Mouse (Mus musculus) embryonic facial prominence, embryonic 12.5 days (tissue): ENCODE measurements at regions not wholly inside any gene's neighbourhood (a gene's known extent, or its start where the extent isn't known, plus 50 kb on each side); places are given as distances from the start of the nearest gene placed in this dataset.

Source experiments
- ATAC-seq: fragments of 200-750 bp; cut with Nextera tagmentation; 2 replicates; pipeline ENCODE4 v1.8.0; 2017; ENCODE audit not compliant: insufficient number of reproducible peaks, insufficient read depth, low FRiP score, low TSS enrichment
- H3K27ac ChIP-seq: fragments of 300-500 bp; sonication (generic); 2 replicates; pipeline ENCODE4 v1.5.1; 2016; ENCODE audit warnings: mild to moderate bottlenecking
- H3K27me3 ChIP-seq: fragments of 300-500 bp; sonication (generic); 2 replicates; pipeline ENCODE4 v1.6.1; 2016; ENCODE audit warnings: mild to moderate bottlenecking, moderate library complexity
- H3K36me3 ChIP-seq: fragments of 300-500 bp; sonication (generic); 2 replicates; pipeline ENCODE4 v1.6.1; 2016; ENCODE audit warnings: mild to moderate bottlenecking
- H3K4me1 ChIP-seq: fragments of 300-500 bp; sonication (generic); 2 replicates; pipeline ENCODE4 v1.6.1; 2016
- H3K4me2 ChIP-seq: fragments of 300-500 bp; sonication (generic); replicated peaks from 2 replicates; pipeline ENCODE4 v1.6.1; 2016; ENCODE audit warnings: mild to moderate bottlenecking, moderate library complexity
- H3K4me3 ChIP-seq: fragments of 300-500 bp; sonication (generic); 2 replicates; pipeline ENCODE4 v1.5.1; 2016; ENCODE audit warnings: mild to moderate bottlenecking
- H3K9ac ChIP-seq: fragments of 300-500 bp; sonication (generic); 2 replicates; pipeline ENCODE4 v1.6.1; 2016; ENCODE audit warnings: mild to moderate bottlenecking, moderate library complexity
- H3K9me3 ChIP-seq: fragments of 300-500 bp; sonication (generic); 2 replicates; pipeline ENCODE4 v1.6.1; 2016; ENCODE audit warnings: mild to moderate bottlenecking, moderate library complexity
- WGBS: fragments of 180-500 bp; shearing (Covaris S2); methylation state at CpG from one replicate; pipeline ENCODE4 v1.1.7; 2016; 5-methylcytosine and 5-hydroxymethylcytosine counted together

GRCm38 (mm10) chr6:67128503-67129463 is 91.5 kb upstream of the Gadd45a start:
- no peaks in the 10 kb centered on the region for H3K4me1 ChIP-seq
- H3K4me3 ChIP-seq = no peak overlapping the region
- no peak overlapping the region for H3K4me2 ChIP-seq
- H3K36me3 ChIP-seq = no peaks in the 10 kb centered on the region
- H3K9ac ChIP-seq = no peak overlapping the region
- no peak for ATAC-seq
- H3K27ac ChIP-seq = no peak overlapping the region
- H3K9me3 ChIP-seq = no peaks in the 10 kb centered on the region
- WGBS = 63% methylated on average over 16 of the region's 16 CpGs
- H3K27me3 ChIP-seq = no peaks in the 10 kb centered on the region

DNA sequence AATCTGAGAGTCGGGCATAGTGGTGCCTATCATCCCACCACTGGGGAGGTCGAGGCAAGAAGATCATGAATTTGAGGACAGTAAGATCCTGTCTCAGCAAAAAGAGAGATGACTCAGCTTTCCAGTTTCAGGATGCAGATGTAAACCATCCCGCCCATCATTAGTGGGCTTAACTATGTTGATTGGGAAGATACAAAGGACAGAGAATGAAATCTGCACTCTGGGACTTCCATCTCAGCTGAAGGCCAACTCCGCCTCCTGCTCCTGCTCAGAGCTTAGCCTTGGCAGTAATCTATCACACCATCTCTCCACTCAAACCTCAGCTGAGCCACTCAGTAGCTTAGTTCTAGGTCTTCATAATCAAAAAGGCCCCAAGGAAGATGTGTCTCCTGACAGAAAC is 90.5 kb upstream of the Gadd45a start:
- 88% methylated on average over 4 of the region's 4 CpGs for WGBS
- no peak overlapping the region for H3K4me3 ChIP-seq
- H3K9ac ChIP-seq = no peak overlapping the region

DNA sequence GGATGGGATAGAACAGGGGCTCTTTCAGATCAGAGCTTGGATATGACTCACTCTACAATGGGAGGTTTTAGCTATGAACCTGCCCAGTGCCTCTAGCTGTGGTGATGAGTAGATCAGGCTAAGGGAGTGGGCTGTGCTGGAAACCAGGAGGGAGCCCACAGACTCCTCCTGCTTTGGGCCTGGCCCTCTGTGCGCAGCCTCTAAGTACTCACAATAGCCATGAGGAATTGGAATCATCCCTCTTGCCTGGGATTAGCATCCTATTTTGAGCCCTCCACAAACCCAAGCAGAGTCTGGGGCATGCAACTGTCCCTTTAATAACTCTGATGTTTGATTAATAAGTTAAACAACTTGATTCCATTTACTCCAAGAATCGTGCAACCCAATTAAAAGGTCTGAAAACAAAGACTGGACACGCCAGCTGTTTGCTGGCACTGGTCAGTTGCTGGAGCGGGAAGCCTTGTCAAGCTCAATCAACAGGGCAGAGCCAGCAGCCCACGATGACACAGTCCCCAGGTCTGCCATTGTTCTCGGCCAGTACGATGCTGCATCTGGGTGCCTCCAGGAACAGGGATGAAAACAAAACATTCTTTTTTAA is 88.6 kb upstream of the Gadd45a start:
- H3K36me3 ChIP-seq = no peaks in the 10 kb centered on the region
- H3K9ac ChIP-seq = no peak overlapping the region
- H3K4me2 ChIP-seq = no peak overlapping the region
- no peak overlapping the region for H3K4me3 ChIP-seq
- no peaks in the 10 kb centered on the region for H3K9me3 ChIP-seq
- H3K27ac ChIP-seq = no peak overlapping the region
- H3K4me1 ChIP-seq = no peaks in the 10 kb centered on the region
- H3K27me3 ChIP-seq = no peaks in the 10 kb centered on the region
- WGBS = 68% methylated on average over 7 of the region's 7 CpGs
- ATAC-seq = no peak; the same call in 1 of the 2 replicates

More for the DNA sequence above, 90.5 kb upstream of the Gadd45a start:
- H3K4me1 ChIP-seq = no peaks in the 10 kb centered on the region
- H3K27ac ChIP-seq = no peak overlapping the region
- no peaks in the 10 kb centered on the region for H3K36me3 ChIP-seq
- H3K4me2 ChIP-seq = no peak overlapping the region
- H3K27me3 ChIP-seq = no peaks in the 10 kb centered on the region
- ATAC-seq = no peak
- H3K9me3 ChIP-seq = no peaks in the 10 kb centered on the region

DNA sequence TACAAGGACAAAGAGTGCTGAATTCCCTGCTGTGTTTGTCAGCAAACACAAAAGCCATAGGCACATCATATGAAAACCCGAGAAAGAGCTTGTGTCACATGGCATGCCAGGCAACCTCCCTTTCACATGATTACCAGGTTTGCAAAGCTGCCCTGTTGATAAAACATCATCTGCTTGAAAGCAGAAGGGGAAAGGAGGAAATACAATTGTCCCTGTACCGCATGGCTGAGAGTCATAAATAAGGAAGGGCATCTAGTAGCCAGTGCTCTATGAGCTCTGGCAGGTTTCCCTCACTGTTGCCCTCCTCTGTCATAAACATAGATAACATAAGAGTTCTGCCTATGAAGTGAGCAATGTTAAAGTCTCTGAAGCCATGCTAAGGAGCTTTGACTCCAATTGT is 86.8 kb upstream of the Gadd45a start:
- Histone ChIP-seq H3K36me3 (no peaks in the 10 kb centered on the region), H3K27ac (no peak overlapping the region), H3K9ac (no peak overlapping the region), H3K4me1 (no peaks in the 10 kb centered on the region), H3K9me3 (no peaks in the 10 kb centered on the region), H3K4me3 (no peak overlapping the region), H3K27me3 (no peaks in the 10 kb centered on the region), H3K4me2 (no peak overlapping the region)
- ATAC-seq = no peak
- WGBS = 75% methylated on average over 2 of the region's 2 CpGs

GRCm38 (mm10) chr6:67123071-67123470 is 85.8 kb upstream of the Gadd45a start:
- Histone ChIP-seq H3K27me3 (no peaks in the 10 kb centered on the region), H3K36me3 (no peaks in the 10 kb centered on the region)
- no peak for ATAC-seq

DNA sequence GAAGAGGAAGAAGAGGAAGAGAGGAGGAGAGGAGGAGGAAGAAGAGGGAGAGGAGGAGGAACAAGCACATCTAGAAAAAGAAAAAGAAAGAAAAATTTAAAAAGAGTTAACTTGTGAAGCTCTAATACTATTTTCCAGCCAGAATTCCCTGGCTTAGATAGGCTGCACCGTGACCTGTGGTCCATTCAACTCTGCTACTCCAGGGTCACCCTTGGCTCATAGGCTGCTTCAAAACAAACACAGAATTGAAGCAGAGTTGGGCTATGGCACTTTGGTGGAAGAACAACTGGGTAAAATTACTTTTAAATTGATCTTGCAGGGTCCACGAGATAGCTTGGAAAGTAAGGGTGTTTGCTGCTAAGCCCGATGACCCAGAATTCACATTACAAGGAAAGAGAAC is 79.0 kb upstream of the Gadd45a start:
- Histone ChIP-seq H3K9me3 (no peaks in the 10 kb centered on the region), H3K9ac (no peak overlapping the region), H3K27me3 (0 out of 2 replicates have a peak, but pooled peaks cover 4% of the 10 kb centered on the region), H3K27ac (no peak overlapping the region), H3K4me1 (no peaks in the 10 kb centered on the region), H3K36me3 (no peaks in the 10 kb centered on the region), H3K4me3 (no peak overlapping the region), H3K4me2 (no peak overlapping the region)
- no peak for ATAC-seq
- 77% methylated on average over 3 of the region's 3 CpGs for WGBS

More at GRCm38 (mm10) chr6:67123071-67123470, 85.8 kb upstream of the Gadd45a start:
- H3K4me3 ChIP-seq = no peak overlapping the region
- 73% methylated on average over 4 of the region's 4 CpGs for WGBS
- no peak overlapping the region for H3K9ac ChIP-seq
- no peaks in the 10 kb centered on the region for H3K4me1 ChIP-seq
- no peak overlapping the region for H3K4me2 ChIP-seq
- H3K27ac ChIP-seq = no peak overlapping the region
- H3K9me3 ChIP-seq = no peaks in the 10 kb centered on the region

DNA sequence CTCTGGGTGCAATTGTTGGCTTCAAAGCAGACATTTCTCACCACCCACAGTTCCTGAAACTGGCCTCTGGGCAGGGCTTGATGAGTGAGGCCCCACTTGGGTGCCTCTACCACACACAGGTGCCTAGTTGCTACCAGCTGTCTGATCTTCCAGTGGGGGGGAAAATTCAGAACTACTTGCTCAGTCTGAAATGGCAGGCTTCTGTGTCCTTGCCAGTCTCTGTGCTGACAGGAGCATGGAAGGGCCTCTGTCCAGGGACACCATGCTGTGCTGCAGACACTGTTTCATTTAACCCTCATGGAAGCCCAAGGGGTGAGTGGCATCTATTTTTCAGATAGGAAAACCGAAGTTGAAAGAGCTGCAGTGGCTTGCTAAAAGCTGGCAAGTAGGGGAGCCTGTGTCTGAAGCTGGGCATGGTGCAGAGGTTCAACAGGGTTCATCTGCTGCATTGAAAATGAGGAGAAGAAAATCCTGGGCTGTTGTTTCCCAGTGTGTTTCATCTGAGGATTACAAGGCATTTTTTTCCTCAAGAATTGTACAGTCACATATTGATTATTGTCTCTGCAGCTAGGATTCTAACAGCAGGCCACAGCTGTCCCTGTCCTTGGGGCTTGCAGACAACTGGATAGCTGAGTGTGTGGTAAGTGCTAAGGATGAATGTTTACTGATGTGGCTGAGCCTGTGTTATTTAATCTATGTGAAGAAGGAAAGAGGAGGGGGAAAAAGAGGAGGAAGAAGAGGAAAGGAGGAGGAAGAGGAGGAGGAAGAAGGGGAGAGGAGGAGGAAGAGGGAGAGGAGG is 78.4 kb upstream of the Gadd45a start:
- 0 out of 2 replicates have a peak, but pooled peaks cover 4% of the 10 kb centered on the region for H3K27me3 ChIP-seq
- no peak overlapping the region for H3K27ac ChIP-seq
- no peaks in the 10 kb centered on the region for H3K9me3 ChIP-seq
- H3K4me2 ChIP-seq = no peak overlapping the region
- H3K36me3 ChIP-seq = no peaks in the 10 kb centered on the region
- no peak overlapping the region for H3K4me3 ChIP-seq
- no peak for ATAC-seq
- H3K4me1 ChIP-seq = no peaks in the 10 kb centered on the region
- H3K9ac ChIP-seq = no peak overlapping the region
- 43% methylated on average over 1 of the region's 1 CpGs for WGBS

GRCm38 (mm10) chr6:67114753-67115152 is 77.5 kb upstream of the Gadd45a start:
- Histone ChIP-seq H3K4me1 (no peaks in the 10 kb centered on the region), H3K4me3 (no peak overlapping the region), H3K9ac (no peak overlapping the region), H3K27ac (no peak overlapping the region), H3K4me2 (no peak overlapping the region), H3K36me3 (no peaks in the 10 kb centered on the region), H3K27me3 (0 out of 2 replicates have a peak, but pooled peaks cover 4% of the 10 kb centered on the region), H3K9me3 (no peaks in the 10 kb centered on the region)
- WGBS = 86% methylated on average over 4 of the region's 4 CpGs
- no peak for ATAC-seq

DNA sequence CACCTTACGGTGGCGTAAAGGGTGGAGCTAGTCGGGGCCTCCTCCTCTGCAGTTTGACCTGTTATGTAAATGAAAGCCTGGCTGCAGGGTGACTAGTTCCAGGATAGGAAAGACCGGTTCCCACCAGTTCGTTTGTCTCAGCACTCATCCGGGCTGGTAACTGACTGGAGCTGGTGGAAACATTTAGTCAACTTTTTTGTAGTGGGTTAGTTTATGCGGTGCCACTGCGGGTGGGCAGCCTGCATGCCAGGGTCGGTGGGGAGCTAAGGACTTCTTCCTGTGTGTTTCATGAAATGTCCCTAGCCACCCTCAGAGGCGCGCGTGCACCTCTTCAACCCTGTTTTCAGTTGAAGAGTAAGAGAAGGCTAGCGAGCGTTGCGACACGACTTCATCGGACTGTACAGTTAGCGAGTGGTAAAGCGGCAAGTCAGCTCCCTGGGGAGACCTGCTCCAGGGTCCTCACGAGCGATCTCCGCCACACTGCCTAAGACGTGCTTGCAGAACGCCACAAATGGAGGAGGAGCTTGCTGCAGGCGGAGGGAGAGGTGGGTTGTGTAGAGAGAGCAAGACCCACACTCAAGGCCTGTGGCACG is 76.5 kb upstream of the Gadd45a start:
- 6% methylated on average over 26 of the region's 26 CpGs for WGBS
- peak; percentile 48; the same call in 1 of the 2 replicates for ATAC-seq
- no peaks in the 10 kb centered on the region for H3K36me3 ChIP-seq
- no peaks in the 10 kb centered on the region for H3K4me1 ChIP-seq
- H3K9ac ChIP-seq = peak overlapping the region; percentile 31; the same call in 1 of the 2 replicates
- 0 out of 2 replicates have a peak, but pooled peaks cover 4% of the 10 kb centered on the region for H3K27me3 ChIP-seq
- H3K4me3 ChIP-seq = peak overlapping the region; percentile 25
- peak overlapping the region; percentile 54 for H3K4me2 ChIP-seq
- no peaks in the 10 kb centered on the region for H3K9me3 ChIP-seq
- no peak overlapping the region for H3K27ac ChIP-seq

DNA sequence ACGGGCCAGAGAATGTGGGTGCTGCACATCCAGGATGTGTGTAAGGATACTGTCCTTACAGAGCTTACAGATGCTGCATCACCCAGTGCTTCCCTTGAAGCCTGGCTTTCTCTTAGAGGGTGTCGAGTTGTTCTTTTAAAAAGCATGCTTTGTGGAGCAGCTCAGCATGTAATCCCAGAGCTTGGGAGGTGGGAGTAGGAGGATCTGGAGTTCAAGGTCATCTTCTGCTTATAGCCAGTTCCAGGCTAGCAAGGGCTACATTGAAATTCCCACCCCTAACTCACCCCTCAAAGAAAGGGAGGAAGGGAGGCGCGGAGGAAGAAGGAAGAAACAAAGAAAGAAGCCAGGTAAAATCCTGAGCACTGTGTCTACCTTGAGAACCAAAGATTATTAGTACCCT is 76.0 kb upstream of the Gadd45a start:
- no peak for ATAC-seq
- Histone ChIP-seq H3K36me3 (no peaks in the 10 kb centered on the region), H3K9me3 (no peaks in the 10 kb centered on the region), H3K27me3 (0 out of 2 replicates have a peak, but pooled peaks cover 4% of the 10 kb centered on the region), H3K4me2 (peak overlapping the region; percentile 54), H3K4me3 (no peak overlapping the region), H3K9ac (no peak overlapping the region), H3K4me1 (no peaks in the 10 kb centered on the region), H3K27ac (no peak overlapping the region)
- 67% methylated on average over 4 of the region's 4 CpGs for WGBS

- 0 out of 2 replicates have a peak, but pooled peaks cover 4% of the 10 kb centered on the region for H3K27me3 ChIP-seq
- no peaks in the 10 kb centered on the region for H3K4me1 ChIP-seq
- H3K27ac ChIP-seq = no peak overlapping the region
- no peak overlapping the region for H3K9ac ChIP-seq
- no peaks in the 10 kb centered on the region for H3K9me3 ChIP-seq
- H3K4me3 ChIP-seq = no peak overlapping the region
- H3K36me3 ChIP-seq = no peaks in the 10 kb centered on the region
- 45% methylated on average over 6 of the region's 6 CpGs for WGBS
- ATAC-seq = no peak
- no peak overlapping the region for H3K4me2 ChIP-seq
These were observed 75.1 kb upstream of the Gadd45a start for GRCm38 (mm10) chr6:67112311-67112710.
